Mouse (Mus musculus): ENCODE measurements at regions not wholly inside any gene's neighbourhood (a gene's known extent, or its start where the extent isn't known, plus 50 kb on each side); places are given as distances from the start of the nearest gene placed in this dataset.
"Not testable (repeated sequence)": the region's sequence is repeated elsewhere in the genome, so short reads cannot be mapped to it uniquely, and the experiment has no call there.

DNA sequence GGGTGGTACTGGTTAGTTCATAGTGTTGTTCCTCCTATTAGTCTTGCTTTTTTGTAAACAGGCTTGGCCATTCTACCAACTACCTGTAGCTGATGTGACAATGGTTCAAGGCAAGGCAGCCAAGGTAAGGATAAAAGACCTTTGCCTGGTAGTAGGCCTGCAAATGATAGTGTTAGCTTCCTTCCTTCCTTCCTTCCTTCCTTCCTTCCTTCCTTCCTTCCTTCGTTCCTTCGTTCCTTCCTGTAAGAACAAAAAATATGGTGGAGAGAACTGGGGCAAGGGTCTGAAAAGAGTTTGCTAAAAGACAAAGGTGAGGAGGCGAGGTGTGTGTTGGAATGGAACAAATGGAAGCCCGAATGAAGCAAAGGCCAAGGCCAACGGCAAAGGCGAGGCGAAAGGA, 84.8 kb upstream of the Ezh2 start:
- DNase-seq (ENCODE audit: low read depth, low spot score), result not testable (repeated sequence)

DNA sequence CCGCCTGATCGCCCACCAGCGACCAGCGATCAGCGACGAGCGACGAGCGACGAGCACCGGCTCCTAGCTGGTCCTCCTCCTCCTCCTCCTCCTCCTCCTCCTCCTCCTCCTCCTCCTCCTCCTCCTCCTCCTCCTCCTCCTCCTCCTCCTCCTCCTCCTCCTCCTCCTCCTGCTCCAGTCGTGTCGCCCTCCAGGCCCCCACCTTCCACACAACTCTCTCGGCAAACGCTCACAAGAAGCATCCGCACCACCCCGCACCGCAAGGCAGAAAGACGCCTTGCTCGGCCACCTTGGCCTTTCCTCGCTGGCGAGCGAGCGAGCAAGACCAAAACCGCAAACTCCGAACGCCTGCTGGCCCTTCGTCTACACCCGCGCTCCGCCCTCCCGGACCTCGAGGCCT, 77.6 kb upstream of the Ezh2 start:
- DNase-seq (ENCODE audit: low read depth, low spot score), result not testable (repeated sequence)

- not testable (repeated sequence) for DNase-seq (ENCODE audit: low read depth, low spot score)
These were observed 57.7 kb upstream of the Ezh2 start for GRCm38 (mm10) chr6:47652880-47653279.

DNA sequence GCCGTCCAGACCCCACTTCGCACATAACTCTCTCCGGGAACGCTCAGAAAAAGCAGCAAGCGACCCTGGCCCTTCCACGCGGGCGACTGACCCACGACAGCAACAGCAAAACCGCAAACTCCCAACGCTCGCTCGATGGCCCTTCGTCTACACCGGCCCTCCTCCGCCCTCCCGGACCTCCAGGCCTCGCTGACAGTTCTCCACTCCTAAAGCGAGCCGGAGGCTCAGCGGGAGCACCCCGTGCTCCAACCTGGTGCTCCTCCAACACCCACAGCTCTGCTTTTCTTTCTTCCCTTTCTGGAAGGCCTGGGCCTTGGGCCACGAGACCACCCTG, 56.2 kb upstream of the Ezh2 start:
- not testable (repeated sequence) for DNase-seq (ENCODE audit: low read depth, low spot score)

DNA sequence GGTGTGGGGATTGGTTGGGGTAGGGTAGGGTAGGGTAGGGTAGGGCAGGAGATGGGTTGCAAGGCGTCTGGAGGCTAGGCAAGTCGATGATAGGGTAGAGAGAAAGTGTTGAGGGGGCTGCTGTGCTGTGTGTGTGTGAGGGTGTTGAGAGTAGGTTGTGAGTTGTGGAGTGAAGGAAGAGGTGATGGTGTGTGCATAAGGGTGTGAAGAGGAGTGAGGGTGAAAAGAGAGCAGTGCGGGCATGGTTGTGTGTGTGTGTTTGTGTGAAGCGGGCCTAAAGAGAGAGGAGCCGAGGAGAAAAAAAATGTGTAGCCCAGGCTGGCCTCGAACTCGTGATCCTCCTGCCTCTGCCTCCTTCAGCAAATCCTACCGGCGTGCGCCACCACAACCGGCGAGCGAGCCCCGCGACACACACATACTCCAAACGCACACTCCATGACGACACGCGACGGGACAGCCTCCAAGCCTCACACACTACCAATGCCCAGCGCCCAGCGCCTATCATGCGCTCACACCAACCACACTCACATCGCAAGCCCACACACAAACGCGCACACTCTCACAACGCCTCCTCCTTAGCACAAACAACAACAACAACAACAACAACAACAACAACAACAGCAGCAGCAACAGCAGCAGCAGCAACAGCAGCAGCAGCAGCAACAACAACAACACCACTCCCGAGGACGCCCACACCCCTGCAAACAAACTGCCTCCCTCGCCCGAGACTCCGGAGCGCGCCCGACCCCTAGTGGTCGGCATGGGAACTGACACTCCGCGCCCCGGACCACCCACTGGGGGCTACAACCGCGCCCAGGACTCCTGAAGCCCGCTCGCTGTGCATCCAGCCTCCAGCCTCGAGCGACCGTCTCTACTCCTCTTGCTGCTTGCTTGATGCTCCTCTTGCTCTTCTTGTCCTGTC, 55.6 kb upstream of the Ezh2 start:
- DNase-seq (ENCODE audit: low read depth, low spot score), result peak; percentile 94

GRCm38 (mm10) chr6:47649961-47650360, 54.8 kb upstream of the Ezh2 start:
- DNase-seq (ENCODE audit: low read depth, low spot score), result no peak

DNA sequence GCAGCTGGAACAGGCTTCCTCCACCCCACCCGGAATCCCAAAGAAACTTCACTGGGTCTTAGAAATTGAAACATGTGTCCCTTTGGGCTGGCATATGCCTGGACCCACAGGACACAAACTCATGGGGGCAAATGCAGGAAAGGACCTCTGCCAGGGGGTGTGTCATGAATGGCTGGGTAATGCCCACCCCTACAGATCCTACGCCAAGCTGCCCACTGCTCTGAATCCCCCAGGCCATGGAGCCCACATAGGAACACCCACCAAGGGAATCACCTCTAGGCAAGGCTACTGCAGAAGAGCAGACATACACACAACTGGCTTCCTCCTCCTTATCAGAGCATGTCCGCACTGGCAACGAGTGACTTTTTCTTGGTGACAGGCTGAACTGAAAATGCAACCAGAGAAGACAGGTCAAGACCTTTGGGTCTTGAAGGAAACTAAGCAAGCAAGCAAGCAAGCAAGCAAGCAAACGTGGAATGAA, 54.4 kb upstream of the Ezh2 start:
- DNase-seq (ENCODE audit: low read depth, low spot score), result no peak

DNA sequence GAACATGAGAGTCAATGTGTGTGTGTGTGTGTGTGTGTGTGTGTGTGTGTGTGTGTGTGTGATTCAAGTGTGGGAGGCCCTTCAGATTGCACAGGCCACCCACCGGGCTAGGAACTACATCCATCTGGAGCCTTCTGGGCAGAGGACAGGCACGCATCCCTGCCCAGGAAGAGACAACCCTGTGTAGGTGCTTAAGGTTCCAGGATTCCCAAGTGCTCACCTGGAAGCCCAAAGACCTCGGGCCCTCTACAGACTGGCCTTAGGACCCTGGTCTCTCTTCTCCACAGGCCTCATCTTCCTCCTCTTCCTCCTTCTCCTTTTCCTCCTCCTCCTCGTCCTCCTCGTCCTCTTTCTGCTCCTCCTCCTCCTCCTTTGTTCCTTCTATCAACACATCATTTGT, 53.8 kb upstream of the Ezh2 start:
- DNase-seq (ENCODE audit: low read depth, low spot score), result no peak

DNA sequence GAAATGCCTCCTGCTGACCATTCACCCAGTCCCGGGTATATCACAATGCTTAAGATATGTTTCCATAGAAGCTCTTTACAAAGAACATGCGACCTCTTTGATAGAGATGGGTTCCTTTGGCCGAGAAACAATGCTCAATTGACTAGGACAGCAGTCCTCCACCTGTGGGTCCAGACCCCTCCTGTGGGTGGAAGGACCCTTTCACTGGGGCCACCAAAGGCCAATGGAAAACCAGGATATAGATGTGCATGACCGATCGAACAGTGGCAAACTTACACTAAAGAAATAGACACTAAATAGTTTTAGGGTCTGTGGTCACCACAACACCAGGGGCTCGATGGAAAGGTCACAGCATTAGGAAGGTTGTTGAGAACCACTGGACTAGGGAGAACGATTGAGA, 53.2 kb upstream of the Ezh2 start:
- no peak for DNase-seq (ENCODE audit: low read depth, low spot score)

GRCm38 (mm10) chr6:47647876-47648275, 52.7 kb upstream of the Ezh2 start:
- no peak for DNase-seq (ENCODE audit: low read depth, low spot score)

DNA sequence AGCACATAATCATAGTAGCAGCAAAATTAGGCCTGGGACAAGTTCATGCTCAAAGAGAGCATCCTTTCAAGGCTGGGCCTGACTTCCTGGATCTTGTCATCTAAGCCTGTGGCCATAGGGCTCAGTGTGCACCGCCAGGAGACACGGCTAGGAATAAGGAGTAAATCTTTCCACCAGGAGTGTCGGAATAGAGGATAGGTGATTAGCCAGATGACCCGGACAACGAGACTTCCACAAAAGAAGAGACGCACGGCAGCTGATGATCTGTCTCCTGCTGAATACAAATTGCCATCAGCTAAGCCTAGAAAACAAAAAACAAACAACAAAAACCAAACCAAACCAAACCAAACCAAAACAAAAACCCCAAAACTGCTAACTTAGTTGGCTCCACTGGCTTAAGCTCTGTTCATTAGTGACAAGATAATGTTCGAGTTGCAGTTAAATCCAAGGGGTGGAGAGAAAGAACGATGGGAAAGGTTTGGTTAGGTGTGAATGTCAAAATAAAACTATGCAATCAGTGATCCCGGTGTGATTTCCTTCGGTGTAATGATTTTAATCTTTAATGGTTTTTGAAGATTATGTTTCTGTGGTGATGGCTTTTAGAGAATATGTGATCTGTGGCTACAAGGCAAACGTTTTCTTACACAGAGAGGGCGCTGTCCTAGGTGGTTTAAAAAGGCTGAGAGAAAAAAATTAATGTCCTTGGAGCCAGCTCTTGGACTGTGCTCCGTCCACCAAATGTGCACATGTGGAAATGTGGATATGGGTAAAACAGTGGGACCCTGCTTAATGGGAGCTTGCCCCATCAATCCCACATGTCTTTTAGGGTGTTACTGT, 51.8 kb upstream of the Ezh2 start:
- DNase-seq (ENCODE audit: low read depth, low spot score), result no peak

- DNase-seq (ENCODE audit: low read depth, low spot score), result no peak
These were observed 50.9 kb upstream of the Ezh2 start for GRCm38 (mm10) chr6:47646022-47646421.
